Mouse (Mus musculus) liver, postnatal 0 days (tissue): ENCODE results near the gene Ssu2. TPM values are rescaled to one million over a fixed set of nuclear protein-coding genes. Genes with fewer than 3 reads are reported as not detected.

Experiments used
- ATAC-seq: fragments of 200-750 bp; cut with Nextera tagmentation; 2 replicates; pipeline ENCODE4 v1.8.0; 2017; ENCODE audit warnings: mild to moderate bottlenecking, moderate library complexity
- DNase-seq: peaks from one replicate; pipeline ENCODE4 v3.0.0-alpha.2; 2016
- H3K27ac ChIP-seq: fragments of 300-500 bp; sonication (generic); 2 replicates; pipeline ENCODE4 v1.5.1; 2014; ENCODE audit warnings: antibody characterized with exemption, moderate library complexity, mild to moderate bottlenecking, low read depth
- H3K27me3 ChIP-seq: fragments of 300-500 bp; sonication (generic); 2 replicates; pipeline ENCODE4 v1.6.1; 2014; ENCODE audit warnings: low read length, control low read depth, mixed read lengths; ENCODE audit not compliant: insufficient read depth
- H3K36me3 ChIP-seq: fragments of 300-500 bp; sonication (generic); replicated peaks from 2 replicates; pipeline ENCODE4 v1.6.1; 2014; ENCODE audit warnings: mild to moderate bottlenecking, control low read depth, low read length, moderate library complexity, mixed read lengths; ENCODE audit not compliant: insufficient read depth
- H3K4me1 ChIP-seq: fragments of 300-500 bp; sonication (generic); 2 replicates; pipeline ENCODE4 v1.6.1; 2014; ENCODE audit warnings: antibody characterized with exemption, mild to moderate bottlenecking, control low read depth; ENCODE audit not compliant: insufficient read depth
- H3K4me2 ChIP-seq: fragments of 300-500 bp; sonication (generic); 2 replicates; pipeline ENCODE4 v1.6.1; 2014; ENCODE audit warnings: low read depth, mild to moderate bottlenecking, low read length, moderate library complexity, mixed read lengths
- H3K4me3 ChIP-seq: fragments of 300-500 bp; sonication (generic); 2 replicates; pipeline ENCODE4 v1.5.1; 2014; ENCODE audit warnings: low read depth, low read length
- H3K9ac ChIP-seq: fragments of 300-500 bp; sonication (generic); replicated peaks from 2 replicates; pipeline ENCODE4 v1.6.1; 2014; ENCODE audit warnings: mild to moderate bottlenecking, moderate library complexity
- H3K9me3 ChIP-seq: fragments of 300-500 bp; sonication (generic); 2 replicates; pipeline ENCODE4 v1.6.1; 2016; ENCODE audit warnings: mild to moderate bottlenecking, control low read depth, low read length, mixed read lengths
- CTCF ChIP-seq: sonication (generic); IDR thresholded peaks from 2 replicates; pipeline ENCODE4 v1.5.1; 2016; ENCODE audit warnings: antibody characterized with exemption, low read depth
- EP300 ChIP-seq: IDR thresholded peaks from 2 replicates; pipeline ENCODE4 v1.6.1; 2016; ENCODE audit warnings: antibody characterized with exemption, low read depth, mild to moderate bottlenecking
- WGBS: fragments of 180-500 bp; shearing (Covaris S2); extraction: QIAGEN DNeasy Blood & Tissue Kit; methylation state at CpG from one replicate; pipeline ENCODE4 v1.1.7; 2014; ENCODE audit not compliant: insufficient replicate concordance; 5-methylcytosine and 5-hydroxymethylcytosine counted together
- polyA plus RNA-seq: library from polyadenylated mRNA; unstranded; fragments of >200 nt; fragmentation: Nextera tagmentation; extraction: Ambion mirVana; gene quantifications from 2 replicates; pipeline ENCODE4 v1.2.1, GENCODE M21; 2015

Ssu2 gene
- polyA plus RNA-seq, 1 experiment from 2014 or later: not detected

DNA sequence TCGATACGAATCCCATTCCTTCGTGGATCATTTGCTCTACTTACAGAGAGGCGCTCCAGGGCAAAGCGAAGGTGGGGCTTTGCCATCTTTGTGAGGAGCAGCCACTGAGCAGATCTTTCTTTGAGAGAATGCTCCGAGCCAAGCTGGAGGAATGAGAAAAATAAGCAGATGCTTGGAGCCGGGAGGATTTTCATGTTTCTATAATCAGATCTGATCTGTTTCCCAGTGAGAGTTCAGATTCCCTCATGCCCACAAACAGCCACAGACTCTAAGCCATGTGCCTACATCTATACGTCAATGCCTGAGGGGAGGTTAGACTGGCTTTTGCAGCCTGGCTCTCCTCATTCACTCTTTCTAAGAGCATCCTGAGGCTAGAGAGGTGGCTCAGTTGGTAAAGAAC, 27.1 kb downstream of the Ssu2 start:
- TF ChIP-seq CTCF: no peak
- TF ChIP-seq EP300: no peak
- ATAC-seq (no peak), DNase-seq (no peak)
- WGBS: 81% methylated on average over 8 of the region's 8 CpGs
- Histone ChIP-seq H3K27me3 (no peaks in the 10 kb centered on the region), H3K4me2 (no peak overlapping the region), H3K4me1 (no peaks in the 10 kb centered on the region), H3K4me3 (no peak overlapping the region), H3K9ac (no peak overlapping the region), H3K36me3 (no peaks in the 10 kb centered on the region), H3K9me3 (no peaks in the 10 kb centered on the region), H3K27ac (no peak overlapping the region)

DNA sequence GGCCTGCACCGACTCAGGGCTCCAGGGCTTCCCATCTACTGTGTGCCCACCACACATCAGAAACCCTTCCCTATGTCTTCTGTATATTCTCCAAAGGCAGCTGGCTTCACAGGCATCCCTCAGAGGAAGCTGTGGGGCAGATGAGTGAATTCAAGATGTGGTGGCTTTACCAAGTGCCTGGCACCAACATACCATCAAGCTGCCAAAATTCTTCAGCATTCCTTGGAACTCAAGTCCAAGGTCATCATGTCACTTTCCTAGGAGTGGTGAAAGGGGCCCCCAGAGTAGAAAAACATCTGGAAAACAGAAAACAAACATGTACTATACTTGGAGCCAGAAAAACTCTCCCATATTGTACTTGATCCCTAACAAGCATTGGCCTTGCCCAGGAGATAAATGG, 28.5 kb downstream of the Ssu2 start:
- ATAC-seq (no peak), DNase-seq (no peak)
- no peak overlapping the region for H3K27ac ChIP-seq
- H3K4me3 ChIP-seq: no peak overlapping the region
- 80% methylated on average over 1 of the region's 1 CpGs for WGBS
- H3K9me3 ChIP-seq: no peaks in the 10 kb centered on the region
- H3K4me2 ChIP-seq: no peak overlapping the region
- no peaks in the 10 kb centered on the region for H3K36me3 ChIP-seq
- H3K9ac ChIP-seq: no peak overlapping the region
- TF ChIP-seq CTCF (no peak), EP300 (no peak)
- H3K27me3 ChIP-seq: no peaks in the 10 kb centered on the region
- H3K4me1 ChIP-seq: no peaks in the 10 kb centered on the region

GRCm38 (mm10) chr6:112350452-112350851, 37.4 kb downstream of the Ssu2 start:
- DNase-seq: no peak
- TF ChIP-seq CTCF (no peak), EP300 (no peak)
- H3K9ac ChIP-seq: no peak overlapping the region
- 88% methylated on average over 4 of the region's 4 CpGs for WGBS
- no peak for ATAC-seq
- no peaks in the 10 kb centered on the region for H3K27me3 ChIP-seq
- no peak overlapping the region for H3K27ac ChIP-seq
- no peaks in the 10 kb centered on the region for H3K36me3 ChIP-seq
- no peak overlapping the region for H3K4me3 ChIP-seq
- H3K9me3 ChIP-seq: no peaks in the 10 kb centered on the region
- H3K4me2 ChIP-seq: no peak overlapping the region
- no peaks in the 10 kb centered on the region for H3K4me1 ChIP-seq

GRCm38 (mm10) chr6:112339016-112339415, 48.8 kb downstream of the Ssu2 start:
- DNase-seq (no peak), ATAC-seq (no peak)
- H3K27me3 ChIP-seq: no peaks in the 10 kb centered on the region
- H3K36me3 ChIP-seq: no peaks in the 10 kb centered on the region
- 66% methylated on average over 4 of the region's 4 CpGs for WGBS
- H3K4me3 ChIP-seq: no peak overlapping the region
- no peak overlapping the region for H3K27ac ChIP-seq
- TF ChIP-seq CTCF (no peak), EP300 (no peak)
- no peaks in the 10 kb centered on the region for H3K9me3 ChIP-seq
- no peak overlapping the region for H3K4me2 ChIP-seq
- H3K9ac ChIP-seq: no peak overlapping the region
- H3K4me1 ChIP-seq: no peaks in the 10 kb centered on the region

GRCm38 (mm10) chr6:112337667-112338066, 50.2 kb downstream of the Ssu2 start:
- Histone ChIP-seq H3K9me3 (no peaks in the 10 kb centered on the region), H3K4me3 (no peak overlapping the region), H3K36me3 (no peaks in the 10 kb centered on the region), H3K27me3 (no peaks in the 10 kb centered on the region), H3K4me1 (no peaks in the 10 kb centered on the region), H3K27ac (no peak overlapping the region), H3K9ac (no peak overlapping the region), H3K4me2 (no peak overlapping the region)
- no peak for ATAC-seq
- DNase-seq: no peak
- 76% methylated on average over 6 of the region's 6 CpGs for WGBS
- TF ChIP-seq EP300: no peak
- no peak for TF ChIP-seq CTCF

DNA sequence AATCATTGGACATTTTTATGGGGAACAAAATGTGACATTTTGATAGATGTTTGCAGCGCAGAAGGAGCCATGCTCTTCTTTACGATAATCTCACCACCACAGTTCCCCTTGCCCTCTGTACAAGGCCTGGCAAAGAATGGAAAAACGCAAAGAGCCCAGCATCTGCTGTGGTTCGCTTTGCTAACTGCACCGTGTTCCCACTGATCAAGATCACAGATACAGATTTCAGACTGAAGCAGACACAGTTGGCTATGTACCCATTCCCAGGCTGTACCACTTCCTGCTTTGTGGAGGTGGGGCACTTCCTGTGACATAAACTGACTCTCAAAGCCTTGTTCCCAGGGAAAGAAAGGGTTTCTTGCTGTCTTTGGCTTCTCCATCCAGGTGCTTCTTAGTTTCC, 53.9 kb downstream of the Ssu2 start:
- Histone ChIP-seq H3K36me3 (no peaks in the 10 kb centered on the region), H3K4me2 (no peak overlapping the region), H3K4me3 (no peak overlapping the region), H3K27me3 (no peaks in the 10 kb centered on the region), H3K4me1 (no peaks in the 10 kb centered on the region), H3K27ac (no peak overlapping the region), H3K9ac (no peak overlapping the region), H3K9me3 (no peaks in the 10 kb centered on the region)
- ATAC-seq (no peak), DNase-seq (no peak)
- 41% methylated on average over 5 of the region's 5 CpGs for WGBS
- TF ChIP-seq CTCF (no peak), EP300 (no peak)

DNA sequence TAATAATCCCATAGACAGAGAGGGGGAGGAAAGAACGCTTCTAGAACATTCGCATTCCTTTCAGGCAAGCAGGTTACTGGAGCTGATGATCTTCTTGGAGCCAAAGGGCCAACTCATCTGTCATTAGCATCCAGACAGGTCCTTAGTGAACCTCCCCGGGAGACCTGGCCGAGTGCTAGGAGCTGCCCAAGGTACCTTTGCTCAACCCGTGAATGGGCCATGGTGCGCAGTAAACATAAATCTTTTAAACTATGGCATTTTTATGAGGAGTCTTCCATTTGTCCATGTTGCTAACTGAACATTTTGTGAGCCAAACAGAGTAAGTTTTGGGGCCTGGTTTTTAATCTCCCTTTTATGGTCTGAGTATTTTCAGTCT, 56.6 kb downstream of the Ssu2 start:
- no peak for DNase-seq
- Histone ChIP-seq H3K9ac (no peak overlapping the region), H3K9me3 (no peaks in the 10 kb centered on the region), H3K36me3 (no peaks in the 10 kb centered on the region), H3K27ac (no peak overlapping the region), H3K4me1 (no peaks in the 10 kb centered on the region), H3K27me3 (no peaks in the 10 kb centered on the region), H3K4me2 (no peak overlapping the region), H3K4me3 (no peak overlapping the region)
- TF ChIP-seq CTCF: no peak
- ATAC-seq: no peak
- 83% methylated on average over 6 of the region's 6 CpGs for WGBS
